Mouse (Mus musculus) CH12.LX (cell line): Measurements from ENCODE around the gene Daglb.

ENCODE experiments used
- CHD1 ChIP-seq: IDR thresholded peaks from 2 replicates; pipeline ENCODE4 v1.6.1; 2012; ENCODE audit warnings: low read depth, low read length, improper control_type of control experiment, inconsistent platforms
- CHD2 ChIP-seq: IDR thresholded peaks from 2 replicates; pipeline ENCODE4 v1.6.1; 2011; ENCODE audit warnings: low read length, improper control_type of control experiment
- CTCF ChIP-seq, 2 experiments: IDR thresholded peaks in 1 of 2; conservative IDR thresholded peaks in 1 of 2; 2 replicates each; pipeline ENCODE4 v1.5.1; 2011 to 2012; ENCODE audit warnings: low read depth in 2 of 2, low read length in 2 of 2, improper control_type of control experiment in 1 of 2, inconsistent platforms in 1 of 2, mild to moderate bottlenecking in 1 of 2, moderate library complexity in 1 of 2
- E2F4 ChIP-seq: IDR thresholded peaks from 2 replicates; pipeline ENCODE4 v1.6.1; 2011; ENCODE audit warnings: low read depth, low read length, improper control_type of control experiment; ENCODE audit not compliant: insufficient replicate concordance
- EP300 ChIP-seq: IDR thresholded peaks from 2 replicates; pipeline ENCODE4 v1.6.1; 2011; ENCODE audit warnings: low read length, improper control_type of control experiment
- GABPA ChIP-seq: IDR thresholded peaks from 2 replicates; pipeline ENCODE4 v1.6.1; 2012; ENCODE audit warnings: low read depth, low read length, improper control_type of control experiment, inconsistent platforms; ENCODE audit not compliant: insufficient replicate concordance
- HCFC1 ChIP-seq: IDR thresholded peaks from 2 replicates; pipeline ENCODE4 v1.6.1; 2012; ENCODE audit warnings: low read depth, mild to moderate bottlenecking, inconsistent platforms, low read length, improper control_type of control experiment
- JUND ChIP-seq: conservative IDR thresholded peaks from 2 replicates; pipeline ENCODE4 v1.6.1; 2011; ENCODE audit warnings: low read depth, low read length, improper control_type of control experiment
- MAFK ChIP-seq: IDR thresholded peaks from 2 replicates; pipeline ENCODE4 v1.6.1; 2011; ENCODE audit warnings: low read length, improper control_type of control experiment; ENCODE audit not compliant: insufficient replicate concordance
- POLR2A ChIP-seq: IDR thresholded peaks from 2 replicates; pipeline ENCODE4 v1.6.1; 2011; ENCODE audit warnings: low read depth, mild to moderate bottlenecking, improper control_type of control experiment, low read length
- RAD21 ChIP-seq: IDR thresholded peaks from 2 replicates; pipeline ENCODE4 v1.6.1; 2011; ENCODE audit warnings: low read depth, mild to moderate bottlenecking, low read length, improper control_type of control experiment, moderate library complexity
- TCF12 ChIP-seq: IDR thresholded peaks from 2 replicates; pipeline ENCODE4 v1.6.1; 2014; ENCODE audit warnings: low read depth, mild to moderate bottlenecking, inconsistent platforms, low read length, improper control_type of control experiment
- UBTF ChIP-seq: IDR thresholded peaks from 2 replicates; pipeline ENCODE4 v1.6.1; 2012; ENCODE audit warnings: low read depth, mild to moderate bottlenecking, inconsistent platforms, low read length, improper control_type of control experiment, moderate library complexity
- ZC3H11A ChIP-seq: IDR thresholded peaks from 2 replicates; pipeline ENCODE4 v1.6.1; 2012; ENCODE audit warnings: low read depth, mild to moderate bottlenecking, inconsistent platforms, low read length, improper control_type of control experiment

GRCm38 (mm10) chr5:143501140-143501539, 36.8 kb downstream of the Daglb start:
- TF ChIP-seq MAFK = no peak
- no peak for TF ChIP-seq CTCF (conservative IDR thresholded peaks at IDR 0.05 in 1 of 2, IDR thresholded peaks at IDR 0.05 in 1 of 2; ENCODE audit: low read depth in 2 of 2, low read length in 2 of 2)
- no peak for TF ChIP-seq CHD1
- TF ChIP-seq CHD2 = no peak
- TF ChIP-seq JUND = no peak
- no peak for TF ChIP-seq EP300
- TF ChIP-seq ZC3H11A = no peak
- no peak for TF ChIP-seq UBTF
- TF ChIP-seq TCF12 = no peak
- no peak for TF ChIP-seq POLR2A
- TF ChIP-seq RAD21 = no peak
- no peak for TF ChIP-seq HCFC1
- no peak for TF ChIP-seq GABPA
- TF ChIP-seq E2F4 = no peak
